Mouse (Mus musculus) testis, adult 2 months (tissue): ENCODE results near the gene Aebp2.

ENCODE experiments used
- CTCF ChIP-seq: fragments of 200-500 bp; IDR thresholded peaks from 2 replicates; pipeline ENCODE4 v1.5.1; 2012; ENCODE audit warnings: low read depth, mild to moderate bottlenecking, inconsistent platforms, low read length, moderate library complexity; ENCODE audit not compliant: control insufficient read depth, insufficient read depth, insufficient replicate concordance
- POLR2A ChIP-seq: fragments of 200-500 bp; IDR thresholded peaks from 2 replicates; pipeline ENCODE4 v1.6.1; 2012; ENCODE audit warnings: low read depth, mild to moderate bottlenecking, inconsistent platforms, low read length, moderate library complexity; ENCODE audit not compliant: control insufficient read depth

DNA sequence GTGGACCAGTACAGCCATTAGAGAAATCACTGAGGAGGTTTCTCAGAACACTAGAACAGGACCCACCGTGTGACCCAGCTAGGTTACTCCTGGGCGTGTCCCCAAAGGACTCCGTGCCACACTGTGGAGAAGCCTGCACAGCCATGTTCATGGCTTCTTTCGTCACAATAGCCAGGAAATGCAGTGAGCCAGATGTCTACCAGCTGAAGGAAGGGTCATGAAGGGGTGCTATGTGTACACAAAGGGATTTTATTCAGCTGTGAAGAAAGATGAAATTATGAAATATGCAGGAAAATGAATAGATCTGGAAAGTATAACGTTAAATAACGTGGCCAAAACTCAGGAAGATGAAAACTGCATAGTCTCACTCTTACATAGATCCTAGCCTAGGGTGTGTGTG, 69.7 kb downstream of the Aebp2 start:
- TF ChIP-seq POLR2A (no peak), CTCF (no peak)
